Comparison of ENCODE assay signal across 18 mouse cellular contexts in the genomic region with DNA sequence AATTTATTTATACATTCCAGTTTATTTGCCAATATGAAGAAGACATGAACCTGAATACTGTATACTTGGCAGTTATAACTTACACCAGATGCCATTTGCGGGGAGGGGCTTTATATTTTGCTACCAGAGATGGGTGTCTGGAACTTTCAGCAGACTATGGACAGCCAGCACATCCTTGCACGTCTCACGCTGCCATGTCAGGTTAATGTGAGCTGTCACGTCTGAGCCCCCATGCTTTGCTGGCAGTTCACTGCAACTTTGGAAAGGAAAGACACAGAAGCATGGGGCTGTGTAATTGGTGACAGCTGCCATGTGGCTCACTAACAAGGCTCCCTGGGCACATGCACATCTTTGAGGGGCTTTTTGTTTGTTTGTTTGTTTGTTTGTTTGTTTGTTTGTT.
DNase-seq lines count a peak whose midpoint lies in the region; ATAC-seq lines count a peak whose summit lies in the region.
"Had no signal": no experiment of that assay in that cellular context is flagged by ENCODE, and none has a peak within 500 bp of the region (broad histone marks: within the 10 kb centered on the region; RNA-seq: fewer than 3 reads in every experiment).

No protein-coding gene starts in this region.

- H3K4me3 ChIP-seq in embryonic facial prominence, embryonic 15.5 days (replicated peaks), result no peak overlapping the region
- H3K4me3 ChIP-seq in midbrain, embryonic 15.5 days, result no peak overlapping the region

- ATAC-seq in embryonic facial prominence, embryonic 15.5 days (ENCODE audit: insufficient number of reproducible peaks, low FRiP score, low TSS enrichment, low read depth), result 0 out of 2 replicates have a peak, but pooled peaks have one; percentile 24
- peak; percentile 62; the same call in 1 of the 2 replicates for ATAC-seq in midbrain, embryonic 15.5 days (replicated peaks)
- ATAC-seq in monocyte, adult 5-6 weeks (replicated peaks; ENCODE audit: insufficient number of reproducible peaks, low FRiP score, low TSS enrichment, poor library complexity, severe bottlenecking), result no peak
- ATAC-seq: inflammation-experienced regulatory T-cells, adult 6 months had no signal

- H3K4me1 ChIP-seq in embryonic facial prominence, embryonic 15.5 days, result no peaks in the 10 kb centered on the region
- H3K4me1 ChIP-seq in midbrain, embryonic 15.5 days, result peaks cover 5% of the 10 kb centered on the region; the same call in 1 of the 2 replicates

- 36% methylated on average over 4 of the region's 4 CpGs for WGBS in embryonic facial prominence, embryonic 15.5 days
- WGBS in midbrain, embryonic 15.5 days, result 25% methylated on average over 4 of the region's 4 CpGs

- H3K9ac ChIP-seq in embryonic facial prominence, embryonic 15.5 days, result no peak overlapping the region
- no peak overlapping the region for H3K9ac ChIP-seq in midbrain, embryonic 15.5 days

- H3K9me3 ChIP-seq in embryonic facial prominence, embryonic 15.5 days (replicated peaks), result no peaks in the 10 kb centered on the region
- no peaks in the 10 kb centered on the region for H3K9me3 ChIP-seq in midbrain, embryonic 15.5 days

- H3K4me2 ChIP-seq in embryonic facial prominence, embryonic 15.5 days (replicated peaks), result no peak overlapping the region
- no peak overlapping the region for H3K4me2 ChIP-seq in midbrain, embryonic 15.5 days
- H3K4me2 ChIP-seq: heart, embryonic 11.5 days had no signal

- peak; percentile 10 for DNase-seq in embryo, embryonic 11 days
- no peak for DNase-seq in embryo, embryonic 9.5 days (ENCODE audit: extremely low spot score)
- DNase-seq in MN1 (ENCODE audit: low spot score), result peak; percentile 32
- no peak for DNase-seq in kidney, postnatal 14 days
- DNase-seq: adrenal gland, adult 2 months; cerebellum, adult 8-10 months; heart, postnatal 36 days; kidney, adult 8-10 months; liver; lung, adult 18-20 months; right cerebral cortex, postnatal 25 days; thymus, postnatal 25 days had no signal

- H3K27me3 ChIP-seq in embryonic facial prominence, embryonic 15.5 days, result no peaks in the 10 kb centered on the region
- no peaks in the 10 kb centered on the region for H3K27me3 ChIP-seq in midbrain, embryonic 15.5 days (replicated peaks)
- H3K27me3 ChIP-seq: CH12.LX had no signal

- H3K36me3 ChIP-seq in embryonic facial prominence, embryonic 15.5 days, result no peaks in the 10 kb centered on the region
- H3K36me3 ChIP-seq in midbrain, embryonic 15.5 days (replicated peaks), result no peaks in the 10 kb centered on the region

- H3K27ac ChIP-seq in embryonic facial prominence, embryonic 15.5 days (replicated peaks), result no peak overlapping the region
- H3K27ac ChIP-seq in midbrain, embryonic 15.5 days, result no peak overlapping the region

Comparison
In these comparisons a context has a peak if more than half of its experiments do, and no peak if none do; other contexts are left out.
1. DNase-seq: peak in embryo, embryonic 11 days (single experiment) and MN1 (single experiment); none in embryo, embryonic 9.5 days (single experiment) and kidney, postnatal 14 days (single experiment).